Mouse (Mus musculus): Measurements from ENCODE around the gene Vps41.

Gene Vps41

DNA sequence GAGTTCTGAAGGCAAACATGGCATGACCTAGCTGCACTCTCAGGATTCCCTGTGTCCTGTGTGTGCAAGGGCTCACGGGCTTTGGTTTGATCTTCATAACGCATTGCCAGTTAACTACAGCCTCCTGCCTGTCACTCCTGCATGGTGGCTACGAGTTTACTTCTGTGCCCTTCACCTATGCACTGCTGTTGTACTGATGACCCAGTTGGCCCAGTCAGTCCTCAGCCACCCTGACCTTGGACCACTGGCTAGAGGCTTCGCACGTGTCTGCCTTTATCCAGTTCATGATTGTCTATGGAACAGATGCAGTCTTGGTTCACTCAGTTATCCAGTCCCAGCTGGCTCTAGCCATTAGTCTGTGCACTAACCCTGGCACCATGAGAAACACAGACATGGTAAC is 151.7 kb downstream of the Vps41 start:
- DNase-seq (ENCODE audit: low spot score in 2 of 2) = no peak

DNA sequence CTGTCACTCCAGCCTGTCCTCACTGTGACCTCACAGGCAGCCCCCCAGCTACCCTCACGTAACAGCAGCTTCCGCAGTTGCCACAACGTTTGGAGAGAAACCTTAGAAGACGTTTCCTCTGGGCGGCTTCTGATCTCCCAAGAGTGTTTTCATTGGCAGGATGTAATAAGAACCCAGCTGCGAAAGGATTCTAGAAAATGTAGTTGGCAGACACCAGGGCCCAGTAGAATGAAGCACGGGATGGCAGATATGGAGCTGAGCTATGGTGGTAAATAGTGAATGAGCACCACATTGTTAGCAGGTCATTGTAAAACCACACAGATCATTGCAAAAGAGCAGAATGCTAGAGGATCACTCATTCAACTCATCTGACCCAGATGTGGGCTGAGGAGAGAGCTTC is 158.2 kb downstream of the Vps41 start:
- no peak for DNase-seq (ENCODE audit: low spot score in 2 of 2)

DNA sequence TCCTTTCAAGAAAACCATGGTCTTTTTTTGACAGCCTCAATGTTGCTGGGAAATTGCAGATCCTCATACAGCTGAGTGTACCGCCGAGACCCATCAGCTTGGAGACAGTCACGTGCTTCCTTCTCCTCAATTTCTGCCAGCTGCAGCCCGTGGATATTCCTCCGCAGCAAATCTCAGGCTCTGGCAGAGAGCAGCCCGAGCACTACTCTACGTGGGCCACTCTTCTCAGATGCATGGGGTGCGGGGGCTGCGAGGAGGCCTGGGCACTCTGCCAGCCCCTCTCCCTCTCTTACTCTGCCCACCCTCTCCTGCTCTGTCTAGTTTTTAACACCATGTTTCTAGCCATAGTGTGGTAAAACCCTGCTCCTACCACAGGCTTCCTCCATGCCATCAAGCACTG is 175.8 kb downstream of the Vps41 start:
- no peak for DNase-seq (ENCODE audit: low spot score in 2 of 2)

DNA sequence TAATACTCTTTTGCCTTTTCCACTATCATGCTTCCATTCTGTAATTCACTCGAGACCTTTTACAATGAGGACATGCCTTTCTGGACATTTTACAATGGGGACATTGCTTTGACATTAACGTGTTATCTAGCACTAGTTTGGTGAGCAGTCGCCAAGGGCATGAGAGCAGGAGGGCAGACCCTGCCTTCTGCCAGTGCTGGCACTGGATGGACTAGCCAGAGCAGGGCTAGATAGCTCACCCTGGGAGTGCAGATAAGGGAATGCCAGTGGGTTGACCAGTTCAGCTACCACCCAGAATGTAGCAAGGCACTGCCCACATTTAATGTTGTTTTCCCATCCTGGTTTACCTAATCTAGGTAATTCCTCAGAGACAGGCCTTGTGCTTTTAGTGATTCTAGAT is 179.7 kb downstream of the Vps41 start:
- DNase-seq (ENCODE audit: low spot score in 2 of 2) = no peak

DNA sequence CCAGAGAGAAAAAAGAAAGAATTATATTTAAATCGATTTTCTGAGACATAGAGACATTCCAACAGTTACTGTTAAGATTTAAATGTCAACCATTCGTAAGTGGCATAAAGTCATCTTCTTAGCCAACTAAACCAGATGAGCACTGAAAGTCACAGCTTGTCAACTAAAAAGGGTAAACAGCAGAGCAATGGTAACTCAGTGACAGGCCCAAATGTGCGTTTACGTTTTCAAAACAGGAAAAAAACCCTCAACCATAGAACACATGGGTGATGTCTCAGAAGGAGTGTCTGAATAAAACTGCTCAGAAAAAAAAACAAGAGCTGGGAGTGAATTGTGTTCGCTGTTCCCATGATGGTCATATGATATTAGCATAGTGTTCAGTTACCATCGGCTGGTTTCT is 186.5 kb downstream of the Vps41 start:
- DNase-seq (ENCODE audit: low spot score in 2 of 2) = no peak

DNA sequence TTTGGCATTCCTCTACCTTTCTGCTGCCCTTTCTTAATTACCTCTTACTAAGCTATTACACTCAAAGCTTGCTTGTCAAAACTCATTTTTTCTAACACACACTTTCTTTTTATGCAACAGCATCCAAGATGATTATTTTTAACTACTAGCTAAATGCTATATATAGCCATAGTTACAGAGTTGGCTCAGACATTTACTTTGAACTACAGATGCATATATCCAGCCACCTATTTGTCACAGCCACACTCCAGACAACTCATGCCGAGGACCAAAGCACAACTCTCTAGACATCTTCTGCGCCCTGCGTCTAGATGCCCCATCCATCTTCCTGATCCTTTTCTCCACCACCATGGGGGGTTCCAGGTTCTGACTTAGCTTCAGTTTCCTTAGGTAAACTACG is 197.7 kb downstream of the Vps41 start:
- DNase-seq (ENCODE audit: low spot score in 2 of 2) = no peak
